16 mouse cellular contexts compared by ENCODE assay signal in genomic region chr4:44602257-44602801, GRCm38 (mm10).
DNase-seq lines count a peak whose midpoint lies in the region; ATAC-seq lines count a peak whose summit lies in the region.
"Had no signal": no experiment of that assay in that cellular context is flagged by ENCODE, and none has a peak within 500 bp of the region (broad histone marks: within the 10 kb centered on the region; RNA-seq: fewer than 3 reads in every experiment).

No protein-coding gene starts in this region.

- peaks cover 13% of the 10 kb centered on the region for H3K4me1 ChIP-seq in lung, embryonic 16.5 days (replicated peaks; ENCODE audit: control insufficient read depth, insufficient read depth, low read length)
- peaks cover 20% of the 10 kb centered on the region for H3K4me1 ChIP-seq in kidney, embryonic 16.5 days (ENCODE audit: insufficient read depth, low read length)

- ATAC-seq in lung, embryonic 16.5 days (ENCODE audit: low read depth), result peak; percentile 43; the same call in 1 of the 2 replicates
- ATAC-seq in kidney, embryonic 16.5 days (ENCODE audit: low FRiP score, low TSS enrichment), result peak; percentile 88
- ATAC-seq: forebrain, embryonic 15.5 days; inflammation-experienced regulatory T-cells, adult 6 months had no signal

- H3K27me3 ChIP-seq in lung, embryonic 16.5 days (ENCODE audit: control insufficient read depth, insufficient read depth, low read depth, low read length), result no peaks in the 10 kb centered on the region
- H3K27me3 ChIP-seq in kidney, embryonic 16.5 days (ENCODE audit: insufficient read depth, low read length), result no peaks in the 10 kb centered on the region
- H3K27me3 ChIP-seq: embryonic facial prominence, embryonic 12.5 days; forebrain, embryonic 15.5 days; heart, embryonic 15.5 days; limb, embryonic 15.5 days had no signal

- no peaks in the 10 kb centered on the region for H3K9me3 ChIP-seq in lung, embryonic 16.5 days (ENCODE audit: control insufficient read depth, low read length)
- H3K9me3 ChIP-seq in kidney, embryonic 16.5 days (ENCODE audit: low read length), result no peaks in the 10 kb centered on the region
- H3K9me3 ChIP-seq: embryonic facial prominence, embryonic 12.5 days; forebrain, embryonic 15.5 days; heart, embryonic 15.5 days; limb, embryonic 15.5 days had no signal

- H3K36me3 ChIP-seq in lung, embryonic 16.5 days (ENCODE audit: control insufficient read depth, insufficient read depth, low read length), result no peaks in the 10 kb centered on the region
- H3K36me3 ChIP-seq in kidney, embryonic 16.5 days (ENCODE audit: insufficient read depth, low read length), result no peaks in the 10 kb centered on the region
- H3K36me3 ChIP-seq: embryonic facial prominence, embryonic 12.5 days; forebrain, embryonic 15.5 days; heart, embryonic 15.5 days; limb, embryonic 15.5 days had no signal

- WGBS in lung, embryonic 16.5 days, result 15% methylated on average over 5 of the region's 5 CpGs
- 9% methylated on average over 4 of the region's 5 CpGs for WGBS in kidney, embryonic 16.5 days

- H3K4me2 ChIP-seq in lung, embryonic 16.5 days (ENCODE audit: low read depth, low read length), result no peak overlapping the region
- H3K4me2 ChIP-seq in kidney, embryonic 16.5 days (replicated peaks; ENCODE audit: low read depth, low read length), result no peak overlapping the region
- H3K4me2 ChIP-seq: embryonic facial prominence, embryonic 12.5 days; forebrain, embryonic 15.5 days; heart, embryonic 15.5 days; limb, embryonic 15.5 days had no signal

- no peak overlapping the region for H3K9ac ChIP-seq in lung, embryonic 16.5 days (ENCODE audit: low read length)
- H3K9ac ChIP-seq in kidney, embryonic 16.5 days (replicated peaks; ENCODE audit: low read length), result no peak overlapping the region
- H3K9ac ChIP-seq: embryonic facial prominence, embryonic 12.5 days; forebrain, embryonic 15.5 days; heart, embryonic 15.5 days; limb, embryonic 15.5 days had no signal

- H3K4me3 ChIP-seq in lung, embryonic 16.5 days (ENCODE audit: low read length), result no peak overlapping the region
- no peak overlapping the region for H3K4me3 ChIP-seq in kidney, embryonic 16.5 days (ENCODE audit: low read length)
- H3K4me3 ChIP-seq: embryonic facial prominence, embryonic 12.5 days; forebrain, embryonic 15.5 days; heart, embryonic 15.5 days; limb, embryonic 15.5 days had no signal

- intact Hi-C loops in gastrocnemius, postnatal 36 days (cut with DNase I), result no loop called here

- no peak for DNase-seq in lung, postnatal 25 days (ENCODE audit: low spot score)
- DNase-seq in embryo, embryonic 11 days, result peak; percentile 32
- peak; percentile 83 for DNase-seq in yolk sac, embryonic 10.5 days (ENCODE audit: low spot score)
- no peak for DNase-seq in cerebellum, adult 8-10 months
- DNase-seq in gastrocnemius, postnatal 36 days, result no peak
- DNase-seq: cerebellum, adult 18-20 months; gastrocnemius, postnatal 14 days; lung, postnatal 4 days; thymus, adult 2 months had no signal

- no peak overlapping the region for H3K27ac ChIP-seq in lung, embryonic 16.5 days (ENCODE audit: low read length)
- H3K27ac ChIP-seq in kidney, embryonic 16.5 days (ENCODE audit: low read length), result no peak overlapping the region
- H3K27ac ChIP-seq: embryonic facial prominence, embryonic 12.5 days; forebrain, embryonic 15.5 days; heart, embryonic 15.5 days; limb, embryonic 15.5 days had no signal

Comparison
In these comparisons a context has a peak if more than half of its experiments do, and no peak if none do; other contexts are left out.
1. DNase-seq: peak in embryo, embryonic 11 days (single experiment) and yolk sac, embryonic 10.5 days (single experiment); none in lung, postnatal 25 days (single experiment), cerebellum, adult 8-10 months (single experiment) and gastrocnemius, postnatal 36 days (0 of 2).